Mouse (Mus musculus): ENCODE measurements around the gene Gm6169.
"Not testable (repeated sequence)": the region's sequence is repeated elsewhere in the genome, so short reads cannot be mapped to it uniquely, and the experiment has no call there.

The Gm6169 gene

GRCm38 (mm10) chr13:97099187-97099852, at the start of gene Gm6169:
Gene Gm6169, minus strand, starts transcription at chr13:97099237.
- DNase-seq (ENCODE audit: low read depth, low spot score), result peak; percentile 84

GRCm38 (mm10) chr13:97145834-97146233, 46.8 kb upstream of the Gm6169 start:
- peak; percentile 78 for DNase-seq (ENCODE audit: low read depth, low spot score)

GRCm38 (mm10) chr13:97142321-97142720, 43.3 kb upstream of the Gm6169 start:
- no peak for DNase-seq (ENCODE audit: low read depth, low spot score)

GRCm38 (mm10) chr13:97138404-97138931, 39.4 kb upstream of the Gm6169 start:
- not testable (repeated sequence) for DNase-seq (ENCODE audit: low read depth, low spot score)

GRCm38 (mm10) chr13:97137466-97138400, 38.7 kb upstream of the Gm6169 start, which contains the start of the genes Gfm2 and Nsa2:
Gene Gfm2, plus strand, starts transcription at chr13:97137937.
Gene Nsa2, minus strand, starts transcription at chr13:97137937.
- peak; percentile 99 for DNase-seq (ENCODE audit: low read depth, low spot score)

GRCm38 (mm10) chr13:97130413-97130812, 31.4 kb upstream of the Gm6169 start:
- DNase-seq (ENCODE audit: low read depth, low spot score), result not testable (repeated sequence)

GRCm38 (mm10) chr13:97129654-97130053, 30.6 kb upstream of the Gm6169 start:
- DNase-seq (ENCODE audit: low read depth, low spot score), result not testable (repeated sequence)

GRCm38 (mm10) chr13:97121341-97121740, 22.3 kb upstream of the Gm6169 start:
- DNase-seq (ENCODE audit: low read depth, low spot score), result no peak

- no peak for DNase-seq (ENCODE audit: low read depth, low spot score)
Observed at GRCm38 (mm10) chr13:97109046-97109445, 10.0 kb upstream of the Gm6169 start.

GRCm38 (mm10) chr13:97107721-97108120, 8.7 kb upstream of the Gm6169 start:
- DNase-seq (ENCODE audit: low read depth, low spot score), result not testable (repeated sequence)

- peak; percentile 45 for DNase-seq (ENCODE audit: low read depth, low spot score)
Observed at GRCm38 (mm10) chr13:97104996-97105395, 6.0 kb upstream of the Gm6169 start.

GRCm38 (mm10) chr13:97095726-97096125, 3.3 kb downstream of the Gm6169 start:
- DNase-seq (ENCODE audit: low read depth, low spot score), result no peak

GRCm38 (mm10) chr13:97088183-97088582, 10.9 kb downstream of the Gm6169 start:
- DNase-seq (ENCODE audit: low read depth, low spot score), result no peak

GRCm38 (mm10) chr13:97087421-97087820, 11.6 kb downstream of the Gm6169 start:
- DNase-seq (ENCODE audit: low read depth, low spot score), result no peak

- DNase-seq (ENCODE audit: low read depth, low spot score), result peak; percentile 82
Observed at GRCm38 (mm10) chr13:97086316-97086715, 12.7 kb downstream of the Gm6169 start.

- DNase-seq (ENCODE audit: low read depth, low spot score), result peak; percentile 91
Observed at GRCm38 (mm10) chr13:97082432-97082831, 16.6 kb downstream of the Gm6169 start.

- DNase-seq (ENCODE audit: low read depth, low spot score), result no peak
Observed at GRCm38 (mm10) chr13:97080615-97081014, 18.4 kb downstream of the Gm6169 start.

- no peak for DNase-seq (ENCODE audit: low read depth, low spot score)
Observed at GRCm38 (mm10) chr13:97080201-97080600, 18.8 kb downstream of the Gm6169 start.

- DNase-seq (ENCODE audit: low read depth, low spot score), result no peak
Observed at GRCm38 (mm10) chr13:97077556-97077955, 21.5 kb downstream of the Gm6169 start.

- DNase-seq (ENCODE audit: low read depth, low spot score), result no peak
Observed at GRCm38 (mm10) chr13:97073497-97073896, 25.5 kb downstream of the Gm6169 start.

GRCm38 (mm10) chr13:97071626-97072241, 27.3 kb downstream of the Gm6169 start:
- peak; percentile 66 for DNase-seq (ENCODE audit: low read depth, low spot score)
